Mouse (Mus musculus): ENCODE measurements around the gene Cela1.

GRCm38 (mm10) chr15:100720066-100720465 is 32.3 kb upstream of the Cela1 start:
- TF ChIP-seq GATA1 (IDR thresholded peaks at IDR 0.05; ENCODE audit: low read length) (no peak), TAL1 (IDR thresholded peaks at IDR 0.05; ENCODE audit: low read length) (no peak)
